Mouse (Mus musculus) frontal cortex, adult 2 months (tissue): Measurements from ENCODE around the gene Pde4d. TPM values are rescaled to one million over a fixed set of nuclear protein-coding genes. Genes with fewer than 3 reads are reported as not detected.

ENCODE experiments used
- DNase-seq, 2 experiments: peaks; one replicate each; pipeline ENCODE4 v3.0.0; 2022; ENCODE audit warnings: low spot score in 1 of 2; ENCODE audit errors: extremely low spot score in 1 of 2
- polyA plus RNA-seq: library from polyadenylated mRNA; depleted of rRNA; stranded (reverse); fragments of >200 nt; gene quantifications from 2 replicates; pipeline ENCODE4 v1.2.3, GENCODE M21; 2012

Pde4d gene
- polyA plus RNA-seq, 1 experiment, result 40.3 TPM

DNA sequence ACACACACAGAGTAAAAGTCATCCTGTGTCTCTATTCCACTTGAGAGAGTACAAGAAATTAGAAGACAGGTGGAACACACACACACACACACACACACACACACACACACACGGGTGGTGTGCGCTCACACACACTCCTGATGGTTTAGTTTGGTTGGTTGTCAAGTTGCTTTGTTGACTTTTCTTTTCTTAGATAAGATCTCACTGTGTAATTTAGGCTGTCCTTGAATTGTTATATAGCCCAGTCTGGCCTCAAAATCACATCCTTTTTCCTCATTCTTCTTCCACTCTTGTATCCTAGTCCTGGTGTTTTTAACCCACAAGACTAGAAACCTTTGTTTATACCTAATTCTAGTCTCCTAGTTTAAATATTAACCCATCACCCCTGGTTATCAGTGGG lies 1244.0 kb downstream of the Pde4d start:
- DNase-seq, result no peak

DNA sequence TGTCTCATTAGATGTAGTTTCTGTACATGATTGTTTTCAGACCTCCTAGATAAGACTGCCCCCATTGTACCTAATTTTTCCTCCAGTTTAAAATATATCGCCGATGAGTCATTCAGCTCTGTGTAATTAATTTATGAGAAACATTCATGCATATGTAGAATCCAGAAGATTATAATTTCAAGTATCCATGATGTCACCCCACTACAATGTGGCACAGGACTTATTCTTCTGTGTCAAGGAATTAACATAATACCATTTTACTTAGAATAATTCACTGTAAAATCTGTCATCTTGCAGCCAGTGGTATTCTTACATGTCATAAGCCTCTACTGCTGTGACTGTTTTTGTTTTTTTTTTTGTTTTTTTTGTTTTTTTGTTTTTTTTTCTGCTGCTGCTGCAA lies 1244.5 kb downstream of the Pde4d start:
- DNase-seq, result peak in 1 of 2 experiments; percentile 39

DNA sequence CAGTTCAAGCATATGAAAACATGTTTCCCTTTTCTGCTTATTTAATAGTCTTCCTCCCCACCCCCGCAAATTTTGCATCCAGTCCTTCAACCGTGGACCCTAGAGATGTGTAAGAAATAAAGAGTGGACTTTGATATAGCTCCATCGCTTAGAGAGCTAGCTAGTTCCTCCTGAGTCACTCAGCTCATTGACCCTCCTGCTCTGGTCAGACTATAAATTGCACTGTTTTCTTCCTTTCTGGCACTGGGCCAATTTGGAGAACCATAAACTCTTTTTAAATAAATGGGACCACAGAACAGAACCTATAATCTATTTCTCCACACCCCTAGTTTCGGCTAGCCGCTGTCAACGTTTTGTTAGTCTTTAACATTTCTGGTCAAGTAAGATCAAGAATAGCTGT lies 1245.3 kb downstream of the Pde4d start:
- no peak for DNase-seq

DNA sequence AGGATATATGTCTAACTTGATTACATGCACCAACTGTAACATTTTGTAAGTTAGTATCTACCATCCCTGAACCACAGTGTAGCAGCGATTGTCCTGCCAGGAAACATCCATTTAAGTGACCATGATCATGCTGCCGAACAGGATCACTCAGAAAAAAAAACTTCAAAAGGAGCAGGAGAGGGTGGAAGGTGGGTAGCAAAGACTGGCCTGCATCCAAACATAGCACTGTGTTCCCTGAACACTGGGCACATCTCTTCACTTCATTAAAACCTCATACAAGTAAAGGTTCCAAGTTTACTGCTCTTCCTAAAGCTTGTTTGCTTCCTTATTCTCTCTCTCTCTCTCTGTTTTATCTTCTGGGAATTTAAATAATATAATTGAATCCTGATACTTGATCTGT lies 1256.4 kb downstream of the Pde4d start:
- DNase-seq, result no peak

DNA sequence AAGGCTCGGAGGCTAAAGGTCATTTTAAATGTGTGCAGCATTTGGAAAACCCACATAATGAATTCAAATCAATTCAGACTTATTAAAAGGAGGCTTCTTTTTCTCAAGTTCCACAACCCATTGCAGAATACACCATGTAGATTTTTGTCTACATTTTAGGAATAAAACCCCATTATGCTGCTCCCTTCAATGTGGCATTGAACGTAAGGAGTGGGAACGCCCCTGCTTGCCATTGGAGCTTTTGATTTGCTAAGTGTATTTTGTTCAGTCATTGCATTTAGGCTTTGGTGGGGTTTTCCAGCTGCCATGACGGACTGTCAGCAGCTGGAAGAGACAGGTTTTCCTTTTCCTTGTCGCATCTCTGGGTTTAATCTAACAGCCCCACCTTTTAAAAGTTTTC lies 1256.8 kb downstream of the Pde4d start:
- DNase-seq, result no peak

DNA sequence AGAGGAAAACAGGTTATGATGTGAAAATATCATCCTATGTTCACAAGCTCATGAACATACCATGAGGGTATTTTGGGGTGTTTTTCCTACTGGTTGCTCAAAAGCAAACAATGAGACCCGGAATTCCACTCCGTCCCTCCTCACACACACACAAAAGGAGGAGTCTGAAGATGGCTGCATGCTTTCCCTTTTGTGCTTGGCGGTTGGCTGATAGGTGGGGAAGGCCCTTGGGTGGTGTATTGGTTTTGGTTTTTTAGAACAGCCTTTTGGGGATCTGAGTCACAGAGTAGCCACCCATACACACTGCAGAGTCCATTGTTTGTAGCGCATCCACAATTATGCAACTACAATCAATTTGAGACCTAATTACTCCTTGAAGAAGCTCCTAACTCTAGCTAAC lies 1257.4 kb downstream of the Pde4d start:
- DNase-seq, result no peak

DNA sequence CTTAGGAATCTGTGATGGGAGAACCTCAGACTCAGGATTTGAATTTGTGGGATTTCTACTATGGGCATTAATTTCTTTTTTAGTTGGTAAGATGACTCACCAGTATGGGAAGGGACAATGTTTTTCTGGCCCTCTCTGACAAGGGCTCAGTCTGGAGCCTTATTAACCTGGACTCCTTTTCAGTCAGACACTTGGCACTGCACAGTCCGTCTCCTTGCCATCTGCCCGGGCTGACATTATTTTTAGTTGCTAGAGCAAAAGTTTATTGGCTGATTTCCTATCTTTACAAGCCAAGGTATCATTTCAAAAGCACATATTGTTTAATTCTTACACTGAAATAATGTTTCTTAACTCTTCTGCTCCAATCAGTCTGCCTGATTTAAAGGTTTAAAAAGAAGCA lies 1258.6 kb downstream of the Pde4d start:
- DNase-seq, result no peak

DNA sequence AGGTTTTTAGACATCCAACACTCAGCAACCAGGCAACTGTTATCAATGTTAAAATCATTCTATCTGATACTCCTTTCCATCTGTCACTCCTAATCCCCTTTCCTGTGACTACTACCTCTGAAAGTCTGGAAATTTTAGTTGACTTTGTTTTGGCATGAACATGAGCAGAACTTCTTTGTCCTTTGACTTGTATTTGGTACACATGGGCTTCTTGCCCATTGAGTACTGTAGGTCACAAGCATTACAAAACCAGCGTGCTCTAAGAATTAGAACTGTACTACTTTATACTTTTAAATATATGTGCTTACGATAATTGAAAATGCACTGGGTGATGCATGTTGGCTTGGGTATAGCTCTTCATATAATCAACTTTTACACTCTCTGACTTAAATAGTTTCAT lies 1264.8 kb downstream of the Pde4d start:
- DNase-seq, result no peak

DNA sequence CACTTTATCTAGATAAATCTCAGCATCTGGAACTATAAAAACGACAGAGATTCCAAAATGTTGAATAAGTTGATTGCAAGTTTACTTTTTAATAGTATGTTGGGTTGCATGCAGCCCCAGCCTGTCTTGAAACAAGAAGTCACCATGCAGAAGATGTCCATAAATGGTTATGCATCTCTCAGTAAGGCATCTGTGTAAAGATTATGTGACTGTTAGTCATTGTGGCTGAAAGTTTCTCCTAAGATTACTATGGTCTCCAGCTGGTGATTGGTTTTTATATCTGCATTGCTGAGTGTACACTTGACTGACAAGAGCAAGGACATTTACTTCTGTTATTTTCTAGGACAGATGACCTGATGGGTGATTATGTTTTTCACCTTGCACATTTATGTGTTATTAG lies 1265.6 kb downstream of the Pde4d start:
- DNase-seq, result no peak

DNA sequence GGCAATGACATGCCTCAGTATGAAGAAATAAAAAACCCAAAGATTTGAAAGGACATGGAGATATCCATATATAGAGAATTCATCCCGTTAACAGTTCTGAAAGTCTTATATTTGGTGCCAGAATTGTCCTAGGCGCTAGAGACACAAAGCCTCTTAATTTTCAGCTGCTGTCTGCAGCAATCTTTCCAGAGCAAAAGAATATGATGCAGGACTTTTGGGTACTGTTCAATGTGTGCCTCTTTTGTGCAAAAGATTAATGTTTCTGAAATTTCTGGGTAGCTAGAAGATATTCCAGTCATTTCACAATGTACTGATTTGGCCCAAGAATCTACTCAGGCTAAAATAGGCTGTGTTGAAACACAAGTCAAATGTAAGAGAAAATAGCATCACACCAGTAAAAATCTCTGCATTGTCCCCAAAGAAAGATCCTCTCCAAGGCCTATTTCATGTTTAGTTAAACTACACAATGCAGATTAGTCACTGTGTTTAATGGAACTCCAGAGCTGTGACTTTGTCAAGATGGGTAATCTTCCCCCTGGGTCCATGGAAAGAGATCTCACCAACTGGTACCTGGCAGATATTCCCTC lies 1270.5 kb downstream of the Pde4d start:
- peak in 1 of 2 experiments; percentile 37 for DNase-seq

DNA sequence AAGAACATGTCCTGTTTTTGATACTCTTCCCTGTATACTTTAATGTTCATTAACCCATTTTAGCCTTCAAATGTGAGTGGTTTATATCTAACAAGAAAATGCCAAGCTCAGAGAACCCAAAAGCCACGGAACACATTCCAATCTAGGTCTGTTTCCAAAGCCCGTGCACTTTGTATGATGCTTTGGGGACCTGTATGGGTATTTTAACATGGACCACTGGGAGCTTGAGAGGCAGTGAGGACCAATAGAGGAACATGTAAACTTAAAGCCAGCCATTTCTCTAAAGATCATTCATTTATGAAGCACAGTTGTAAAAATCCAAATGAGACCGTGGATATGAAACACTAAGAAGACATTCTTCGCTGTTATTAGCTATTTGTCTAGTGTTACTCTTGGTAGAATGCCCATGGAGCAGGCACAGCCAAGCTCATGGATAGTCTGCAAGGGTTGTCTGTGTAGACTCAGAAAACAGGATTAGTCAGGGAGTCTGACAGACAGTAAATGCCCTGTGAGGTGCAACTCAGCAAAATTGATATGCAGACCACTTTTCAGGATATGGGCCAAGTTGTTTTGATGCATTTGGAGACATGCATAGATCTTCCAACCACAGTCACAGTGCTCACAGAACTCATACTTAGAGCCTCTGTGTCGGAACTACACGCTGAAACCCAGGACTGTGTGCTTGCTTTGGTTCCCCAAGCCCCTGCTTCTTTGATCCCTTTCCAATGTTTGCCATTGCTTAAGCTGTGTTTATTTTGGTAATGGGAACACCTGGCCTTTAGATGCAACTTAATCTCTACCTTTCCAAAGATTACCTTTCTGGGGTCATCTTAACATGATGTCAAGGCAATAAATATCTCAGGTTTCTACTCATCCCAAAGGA lies 1272.7 kb downstream of the Pde4d start:
- DNase-seq, result no peak

DNA sequence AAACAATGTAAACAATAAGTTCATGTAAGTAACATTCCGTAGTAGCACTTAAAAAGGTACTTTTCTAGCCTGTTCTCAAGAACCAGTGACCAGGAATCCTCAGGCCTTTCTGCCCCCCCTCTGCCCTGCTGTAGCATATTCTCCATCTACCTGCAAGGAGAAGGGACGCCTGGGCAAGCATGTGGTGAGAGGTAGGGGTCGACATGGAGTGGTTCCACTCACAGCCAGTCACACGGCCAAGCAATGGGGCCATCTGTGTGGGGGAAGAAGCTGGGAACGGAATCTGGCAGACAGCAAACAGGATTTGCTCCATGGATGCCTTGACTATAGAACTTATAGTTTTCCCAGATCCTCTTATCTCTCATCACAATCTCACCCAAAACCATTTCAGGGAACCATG lies 1277.6 kb downstream of the Pde4d start:
- DNase-seq, result no peak

DNA sequence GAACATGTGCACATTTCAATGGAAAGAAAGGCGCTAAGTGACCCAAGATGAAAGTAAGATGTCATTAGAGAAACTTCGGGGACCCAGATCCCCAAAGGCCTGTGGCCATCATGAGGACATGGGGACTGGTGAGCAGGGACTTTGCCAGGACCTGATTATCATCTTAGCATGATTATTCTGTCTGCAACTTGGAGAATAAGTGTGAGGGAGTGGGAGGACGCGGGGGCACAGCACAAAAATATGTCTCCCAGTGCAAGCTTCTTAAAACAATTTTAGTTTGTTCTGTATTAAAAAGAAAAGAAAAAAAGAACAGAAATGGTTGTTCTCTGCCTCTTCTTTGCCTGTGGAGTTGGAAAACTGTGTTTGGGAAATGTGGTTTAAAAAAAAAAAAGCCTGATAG lies 1279.9 kb downstream of the Pde4d start:
- peak in 1 of 2 experiments; percentile 63 for DNase-seq

DNA sequence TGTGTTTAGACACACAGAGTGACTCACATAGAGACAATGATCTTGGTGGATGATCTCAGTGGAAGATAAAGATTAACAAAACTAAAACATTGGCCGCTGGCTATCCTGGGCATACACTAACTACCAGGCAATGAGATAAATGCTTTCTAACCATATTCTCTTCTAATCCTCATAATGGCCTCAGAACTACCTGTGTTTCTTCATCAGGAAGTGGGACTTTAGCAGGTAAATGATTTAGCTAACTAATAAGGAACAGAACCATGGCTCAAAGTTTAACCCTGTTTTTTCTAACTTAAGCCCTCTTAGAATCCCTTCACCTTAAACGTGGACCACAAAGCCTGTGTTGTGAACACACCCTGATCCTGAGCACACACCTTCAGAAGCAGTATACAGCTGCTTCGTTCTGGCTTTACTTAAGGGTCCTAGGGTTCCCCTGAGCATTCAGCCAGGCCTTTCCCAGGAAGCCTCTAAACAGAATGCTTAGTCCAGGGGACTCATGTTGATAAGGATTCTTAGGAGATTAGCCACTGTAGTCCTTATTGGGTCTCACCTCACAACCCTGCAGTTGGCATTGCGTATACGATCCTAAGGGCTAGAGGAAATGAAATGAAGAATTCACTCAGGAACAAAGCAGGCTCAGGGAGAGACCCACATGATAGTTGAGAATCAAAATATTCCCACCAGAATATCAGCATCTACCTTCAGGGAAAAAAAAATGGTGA lies 1283.1 kb downstream of the Pde4d start:
- DNase-seq, result no peak

DNA sequence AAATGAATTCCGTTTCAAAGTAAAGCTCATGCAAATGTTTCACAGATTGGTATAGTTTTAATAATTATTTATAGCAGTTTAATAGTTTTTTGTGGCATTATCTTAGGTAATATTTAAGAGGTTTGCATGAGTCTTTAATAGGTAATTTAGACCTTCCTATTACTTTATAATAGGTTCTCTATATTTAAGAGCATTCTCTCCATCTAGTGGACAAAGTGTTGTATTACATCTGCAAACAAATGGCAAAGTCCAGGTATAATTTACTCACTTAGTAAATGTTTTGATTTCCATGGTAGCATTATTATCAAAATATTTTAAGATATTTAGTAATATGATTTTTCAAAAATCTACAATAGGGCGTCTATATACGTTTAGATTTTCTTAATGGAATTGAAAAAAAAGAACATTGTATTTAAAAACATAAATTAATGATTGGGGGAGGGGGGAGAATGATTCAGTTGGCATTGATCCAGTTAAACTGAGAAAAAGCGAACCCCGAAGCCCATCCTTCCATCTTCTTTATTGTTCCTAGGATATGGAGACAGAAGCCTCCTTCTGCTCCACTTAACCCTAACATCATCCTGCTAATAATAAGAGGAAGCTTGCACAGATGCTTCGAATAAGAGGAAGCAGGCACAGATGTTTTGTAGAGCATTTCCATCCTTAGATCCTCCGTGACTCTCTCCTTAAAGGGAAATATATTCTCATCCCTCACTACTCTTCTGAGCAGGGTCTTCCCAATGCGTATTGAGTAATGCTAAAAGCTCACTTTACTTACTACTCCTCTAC lies 1286.7 kb downstream of the Pde4d start:
- DNase-seq, result peak in 1 of 2 experiments; percentile 66

DNA sequence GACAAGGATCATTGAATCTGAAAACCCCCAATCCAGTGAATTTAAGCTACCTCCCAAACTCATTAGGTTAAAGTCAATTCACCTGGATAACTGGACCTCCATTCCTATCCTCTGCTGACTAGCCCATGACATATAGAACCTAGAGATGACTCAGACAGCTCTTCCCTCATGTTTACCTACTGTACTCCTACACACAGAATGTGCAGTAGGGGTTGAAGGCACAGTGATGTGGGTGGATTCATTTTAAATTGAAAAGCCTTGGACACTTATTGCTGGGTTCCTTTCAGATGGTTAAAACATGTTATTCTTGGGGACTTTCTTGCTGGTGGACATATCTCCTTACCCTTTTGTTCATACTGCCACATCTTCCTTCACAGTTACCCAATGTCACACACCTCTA lies 1296.7 kb downstream of the Pde4d start:
- peak in 1 of 2 experiments; percentile 43 for DNase-seq

DNA sequence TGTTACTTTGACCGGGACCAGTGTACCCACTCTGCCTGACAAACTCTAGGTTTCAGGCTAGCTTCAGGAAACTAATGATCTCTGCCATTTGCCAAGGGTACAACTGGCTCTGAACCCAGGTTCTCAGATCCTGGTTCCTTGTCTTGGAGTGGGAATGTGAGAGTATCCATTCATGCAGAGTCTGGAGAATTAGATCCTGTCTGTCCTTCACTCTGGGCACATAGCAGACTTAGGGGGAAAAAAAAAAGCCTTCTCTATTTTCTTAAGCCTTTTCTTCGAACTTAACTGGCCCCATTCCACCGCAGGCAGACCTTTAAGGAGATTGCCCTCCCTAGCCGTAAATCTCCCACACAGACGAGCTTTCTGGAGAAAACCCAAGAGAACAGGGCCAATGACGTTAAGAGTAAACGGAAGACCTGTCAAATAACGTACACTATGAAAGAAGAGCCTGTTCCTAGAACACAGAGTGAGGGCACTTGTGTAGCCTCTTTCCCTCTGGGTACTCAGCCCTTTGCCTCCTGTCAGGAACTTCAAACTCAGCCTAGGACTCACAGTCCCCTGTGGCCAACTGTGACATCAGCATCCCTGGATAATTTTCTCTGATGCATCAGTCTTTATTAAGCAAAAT lies 1302.6 kb downstream of the Pde4d start:
- DNase-seq, result no peak

DNA sequence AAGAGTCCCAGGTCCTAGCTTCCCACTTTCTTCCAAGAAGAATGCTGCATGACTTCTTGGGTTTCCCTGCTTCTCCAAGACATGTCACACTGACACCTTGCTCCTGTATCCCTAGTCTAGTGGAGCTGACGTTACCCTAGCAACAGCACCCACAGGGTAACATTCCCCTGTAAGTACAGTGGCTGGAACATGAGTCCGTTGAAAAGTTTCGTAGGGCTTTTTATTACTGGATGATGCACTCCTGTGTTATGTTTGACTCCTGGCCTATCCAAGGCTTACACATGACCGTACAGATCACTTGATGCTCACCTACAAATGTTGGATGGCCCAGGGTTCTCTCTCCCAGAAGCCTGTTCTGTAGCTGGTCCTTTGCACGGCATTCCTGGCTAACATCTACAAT lies 1307.1 kb downstream of the Pde4d start:
- no peak for DNase-seq

DNA sequence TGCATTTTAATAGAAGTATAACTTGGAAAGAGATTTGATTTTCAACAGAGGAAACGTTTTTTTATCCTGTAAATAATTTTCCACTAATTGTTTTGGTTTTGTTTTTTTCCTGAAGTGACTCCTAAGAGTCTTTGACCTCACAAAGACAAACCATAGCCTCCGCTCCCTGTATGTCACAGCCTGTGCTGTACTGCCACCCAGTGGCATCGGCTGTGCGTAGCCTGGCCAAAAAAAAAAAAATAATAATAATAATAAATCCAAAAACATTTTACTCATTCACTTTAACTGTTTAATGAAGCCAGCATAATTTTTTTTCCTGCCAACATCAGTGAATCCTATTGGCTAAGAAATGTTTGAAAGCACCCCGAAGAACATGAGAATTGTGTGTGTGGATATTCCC lies 1309.5 kb downstream of the Pde4d start:
- no peak for DNase-seq

DNA sequence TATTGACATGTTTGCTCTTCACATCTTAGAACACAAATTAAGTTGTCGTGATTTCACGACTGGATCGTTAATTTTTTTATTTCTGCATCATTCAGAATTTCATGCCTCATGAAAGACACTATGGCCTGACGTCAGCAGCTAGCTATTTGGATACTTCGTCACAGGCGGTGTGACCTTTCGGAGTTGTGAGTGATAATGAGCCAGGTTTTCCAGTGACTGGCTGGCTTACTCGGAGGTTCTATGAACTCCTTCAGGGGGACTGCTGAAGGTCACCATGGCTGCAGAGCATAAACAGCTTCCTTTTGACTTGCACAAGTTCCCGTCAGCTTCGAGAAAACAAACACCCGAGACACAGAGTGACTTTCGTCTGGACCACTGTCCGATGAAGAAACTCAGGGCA lies 1311.3 kb downstream of the Pde4d start:
- DNase-seq, result no peak
